Mouse (Mus musculus): ENCODE measurements around the gene Dip2b.

DNA sequence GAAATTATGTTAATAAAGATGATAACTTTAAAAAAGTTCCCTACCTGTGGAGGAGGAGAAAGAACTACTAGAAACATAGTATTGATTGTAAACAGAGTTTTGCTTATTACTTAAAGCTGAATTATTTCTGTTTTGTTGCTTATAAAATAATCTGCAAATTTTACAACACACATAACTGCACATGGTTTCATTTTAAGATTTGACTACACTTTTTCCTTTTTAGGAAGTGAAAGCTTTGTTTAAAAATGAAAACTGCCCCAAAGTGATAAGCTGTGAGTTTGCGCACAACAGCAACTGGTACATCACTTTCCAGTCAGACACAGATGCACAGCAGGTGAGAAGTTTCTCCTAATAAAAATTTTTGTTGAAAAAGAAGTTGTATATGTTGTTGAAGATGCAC, 45.4 kb upstream of the Dip2b start:
- TF ChIP-seq ZC3H11A (IDR thresholded peaks at IDR 0.05; ENCODE audit: low read depth, low read length) (no peak), NELFE (IDR thresholded peaks at IDR 0.05; ENCODE audit: low read depth, low read length) (no peak), GATA1 (IDR thresholded peaks at IDR 0.05; ENCODE audit: low read depth, low read length) (no peak)
